Mouse (Mus musculus): Measurements from ENCODE around the gene Lrrc36. TPM values are rescaled to one million over a fixed set of nuclear protein-coding genes. Genes with fewer than 3 reads are reported as not detected.
A peak's percentile ranks its signal among the peaks of the same experiment; 100 is the strongest.

Lrrc36 gene
- total and polyA plus RNA-seq, 2 experiments from 2014 or later, result 0.50 to 1.7 TPM

DNA sequence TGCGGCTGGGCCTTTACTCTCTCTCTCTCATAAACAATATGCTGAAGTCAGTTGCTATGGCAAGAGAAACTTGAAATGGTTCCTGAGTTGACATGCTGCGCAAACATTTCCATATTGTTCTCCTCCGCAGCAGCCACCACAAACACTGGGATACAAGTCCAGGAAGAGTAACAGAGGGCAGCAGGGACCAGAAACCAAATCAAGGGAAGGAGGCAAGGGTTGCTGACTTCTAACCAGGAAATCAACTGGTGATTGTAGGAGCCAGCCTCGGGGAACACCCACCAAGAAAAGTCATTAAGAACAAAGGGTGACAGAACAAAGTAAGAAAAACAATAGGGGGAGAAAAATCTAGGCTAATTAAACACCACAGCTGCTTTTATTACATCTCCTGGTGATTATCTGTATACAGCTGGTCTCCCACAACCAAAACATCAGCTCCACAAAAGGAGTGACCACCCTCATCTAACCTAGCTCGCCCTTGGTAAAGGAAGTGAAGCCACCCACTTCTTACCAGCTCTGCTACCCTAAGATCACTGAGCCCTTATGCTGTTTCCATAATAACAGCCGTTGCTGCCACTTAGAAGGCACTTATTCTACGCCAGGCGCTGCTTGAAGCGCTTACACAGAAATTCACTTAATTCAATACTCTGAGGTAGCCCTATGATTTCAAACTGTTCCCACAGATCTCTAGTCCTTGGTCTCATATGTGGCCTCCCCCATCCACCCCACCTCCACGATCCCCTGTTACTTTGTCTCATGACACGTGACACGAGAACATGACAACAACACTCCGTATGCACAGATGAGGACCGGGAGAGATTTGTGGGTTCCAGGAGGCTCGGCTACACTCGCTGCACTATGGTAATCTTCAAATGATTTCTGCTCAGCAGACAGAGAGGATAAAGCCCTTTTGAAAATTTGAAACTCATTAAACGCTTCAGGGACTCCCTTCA lies 82.3 kb downstream of the Lrrc36 start:
- TF ChIP-seq CTCF (IDR thresholded peaks at IDR 0.05; ENCODE audit: low read depth), result no peak
- Histone ChIP-seq H3K9me3 (ENCODE audit: low read length) (no peaks in the 10 kb centered on the region), H3K4me2 (ENCODE audit: low read depth, low read length) (peak overlapping the region; percentile 97), H3K27me3 (ENCODE audit: insufficient read depth, low read length) (no peaks in the 10 kb centered on the region), H3K27ac (peak overlapping the region; percentile 89; the same call in 1 of the 2 replicates), H3K4me3 (ENCODE audit: low read length) (peak overlapping the region; percentile 89), H3K36me3 (ENCODE audit: insufficient read depth, low read length) (no peaks in the 10 kb centered on the region), H3K4me1 (ENCODE audit: insufficient read depth, low read length) (peaks cover 18% of the 10 kb centered on the region), H3K9ac (replicated peaks; ENCODE audit: low read length) (peak overlapping the region; percentile 93)
- 0 out of 2 replicates have a peak, but pooled peaks have one; percentile 34 for ATAC-seq
- no peak for DNase-seq (ENCODE audit: low spot score)
- WGBS, result 21% methylated on average over 17 of the region's 17 CpGs

GRCm38 (mm10) chr8:105496439-105497180 lies 83.2 kb downstream of the Lrrc36 start, which contains the start of gene Zdhhc1:
Zdhhc1 (minus strand) TSS chr8:105496902.
- peak within 1 kb of the TSS; percentile 89 for H3K27ac ChIP-seq
- H3K4me3 ChIP-seq (ENCODE audit: low read length), result peak within 1 kb of the TSS; percentile 89
- DNase-seq (ENCODE audit: low spot score), result peak; percentile 93
- H3K4me1 ChIP-seq (ENCODE audit: insufficient read depth, low read length), result peaks cover 18% of the 10 kb centered on the region
- peak within 1 kb of the TSS; percentile 97 for H3K4me2 ChIP-seq (ENCODE audit: low read depth, low read length)
- H3K9me3 ChIP-seq (ENCODE audit: low read length), result no peaks in the 10 kb centered on the region
- under 1% methylated on average over 65 of the region's 68 CpGs for WGBS
- ATAC-seq, result peak; percentile 91
- TF ChIP-seq CTCF (IDR thresholded peaks at IDR 0.05; ENCODE audit: low read depth), result peak; percentile 53
- H3K27me3 ChIP-seq (ENCODE audit: insufficient read depth, low read length), result no peaks in the 10 kb centered on the region
- peak within 1 kb of the TSS; percentile 93 for H3K9ac ChIP-seq (replicated peaks; ENCODE audit: low read length)
- H3K36me3 ChIP-seq (ENCODE audit: insufficient read depth, low read length), result no peaks in the 10 kb centered on the region

- TF ChIP-seq CTCF (IDR thresholded peaks at IDR 0.05; ENCODE audit: low read depth), result no peak
- DNase-seq (ENCODE audit: low spot score), result no peak
- Histone ChIP-seq H3K4me3 (ENCODE audit: low read length) (no peak overlapping the region), H3K4me2 (ENCODE audit: low read depth, low read length) (no peak overlapping the region), H3K9ac (replicated peaks; ENCODE audit: low read length) (no peak overlapping the region), H3K4me1 (ENCODE audit: insufficient read depth, low read length) (peaks cover 18% of the 10 kb centered on the region), H3K36me3 (ENCODE audit: insufficient read depth, low read length) (no peaks in the 10 kb centered on the region), H3K9me3 (ENCODE audit: low read length) (no peaks in the 10 kb centered on the region), H3K27me3 (ENCODE audit: insufficient read depth, low read length) (no peaks in the 10 kb centered on the region), H3K27ac (no peak overlapping the region)
- ATAC-seq, result no peak
- 75% methylated on average over 12 of the region's 12 CpGs for WGBS
Observed at GRCm38 (mm10) chr8:105499787-105500186, 86.4 kb downstream of the Lrrc36 start.

DNA sequence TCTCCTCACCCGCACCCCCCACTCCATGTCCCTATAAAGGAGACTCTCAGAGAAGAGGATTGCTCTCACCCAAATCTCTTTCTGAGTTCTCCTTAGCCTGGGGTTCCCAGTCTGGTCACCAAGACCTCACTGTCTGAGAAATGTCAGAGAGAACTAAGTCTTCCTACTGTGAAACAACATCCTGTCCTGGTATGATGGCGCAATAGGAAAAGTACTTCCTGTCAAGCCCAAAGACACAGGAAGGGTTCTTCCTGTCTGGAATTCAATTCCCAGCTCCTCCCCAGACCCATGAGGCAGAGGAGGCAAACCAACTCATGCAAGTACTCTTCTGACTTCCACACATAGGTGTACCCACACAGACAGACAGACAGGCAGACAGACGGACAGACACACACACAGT lies 91.2 kb downstream of the Lrrc36 start:
- H3K9ac ChIP-seq (replicated peaks; ENCODE audit: low read length), result no peak overlapping the region
- 95% methylated on average over 3 of the region's 3 CpGs for WGBS
- ATAC-seq, result no peak

GRCm38 (mm10) chr8:105506977-105507376 lies 93.6 kb downstream of the Lrrc36 start:
- Histone ChIP-seq H3K27me3 (ENCODE audit: insufficient read depth, low read length) (no peaks in the 10 kb centered on the region), H3K9ac (replicated peaks; ENCODE audit: low read length) (no peak overlapping the region), H3K4me3 (ENCODE audit: low read length) (no peak overlapping the region), H3K9me3 (ENCODE audit: low read length) (no peaks in the 10 kb centered on the region), H3K4me1 (ENCODE audit: insufficient read depth, low read length) (no peaks in the 10 kb centered on the region), H3K36me3 (ENCODE audit: insufficient read depth, low read length) (no peaks in the 10 kb centered on the region), H3K4me2 (ENCODE audit: low read depth, low read length) (no peak overlapping the region), H3K27ac (no peak overlapping the region)
- no peak for ATAC-seq
- no peak for DNase-seq (ENCODE audit: low spot score)
- TF ChIP-seq CTCF (IDR thresholded peaks at IDR 0.05; ENCODE audit: low read depth), result no peak
- WGBS, result 77% methylated on average over 6 of the region's 6 CpGs

More for the DNA sequence above, 91.2 kb downstream of the Lrrc36 start:
- no peak overlapping the region for H3K27ac ChIP-seq
- no peaks in the 10 kb centered on the region for H3K4me1 ChIP-seq (ENCODE audit: insufficient read depth, low read length)
- TF ChIP-seq CTCF (IDR thresholded peaks at IDR 0.05; ENCODE audit: low read depth), result no peak
- H3K4me2 ChIP-seq (ENCODE audit: low read depth, low read length), result no peak overlapping the region
- no peaks in the 10 kb centered on the region for H3K27me3 ChIP-seq (ENCODE audit: insufficient read depth, low read length)
- H3K4me3 ChIP-seq (ENCODE audit: low read length), result no peak overlapping the region
- no peak for DNase-seq (ENCODE audit: low spot score)
- no peaks in the 10 kb centered on the region for H3K9me3 ChIP-seq (ENCODE audit: low read length)
- H3K36me3 ChIP-seq (ENCODE audit: insufficient read depth, low read length), result no peaks in the 10 kb centered on the region

- ATAC-seq, result peak; percentile 45; the same call in 1 of the 2 replicates
- TF ChIP-seq CTCF (IDR thresholded peaks at IDR 0.05; ENCODE audit: low read depth), result no peak
Observed at GRCm38 (mm10) chr8:105508758-105509157, 95.4 kb downstream of the Lrrc36 start.

More at GRCm38 (mm10) chr8:105508758-105509157, 95.4 kb downstream of the Lrrc36 start:
- H3K4me1 ChIP-seq (ENCODE audit: insufficient read depth, low read length), result no peaks in the 10 kb centered on the region
- no peak overlapping the region for H3K4me2 ChIP-seq (ENCODE audit: low read depth, low read length)
- H3K27ac ChIP-seq, result 0 out of 2 replicates have a peak overlapping the region, but pooled peaks have one; percentile 12
- no peaks in the 10 kb centered on the region for H3K27me3 ChIP-seq (ENCODE audit: insufficient read depth, low read length)
- H3K4me3 ChIP-seq (ENCODE audit: low read length), result no peak overlapping the region
- 30% methylated on average over 1 of the region's 2 CpGs for WGBS
- H3K9ac ChIP-seq (replicated peaks; ENCODE audit: low read length), result no peak overlapping the region
- peak; percentile 50 for DNase-seq (ENCODE audit: low spot score)
- H3K9me3 ChIP-seq (ENCODE audit: low read length), result no peaks in the 10 kb centered on the region
- no peaks in the 10 kb centered on the region for H3K36me3 ChIP-seq (ENCODE audit: insufficient read depth, low read length)

Data from hindbrain, postnatal 0 days (tissue).